Mouse (Mus musculus): ENCODE measurements around the gene Olfr910.

Olfr910 gene

GRCm38 (mm10) chr9:38537549-38537948 lies at the start of gene Olfr910:
Gene Olfr910 (plus strand): TSS chr9:38537849.
- no peak for DNase-seq (ENCODE audit: low spot score)

GRCm38 (mm10) chr9:38495501-38495900 lies 42.1 kb upstream of the Olfr910 start, which contains the start of gene Olfr907:
Gene Olfr907 (plus strand): TSS chr9:38495801.
- DNase-seq (ENCODE audit: low spot score) = no peak

GRCm38 (mm10) chr9:38512353-38512752 lies 25.3 kb upstream of the Olfr910 start:
- DNase-seq (ENCODE audit: low spot score) = no peak

- DNase-seq (ENCODE audit: low spot score) = no peak
These were observed 16.4 kb upstream of the Olfr910 start, which contains the start of gene Olfr911-ps1 for GRCm38 (mm10) chr9:38521280-38521679. Gene Olfr911-ps1 (plus strand): TSS chr9:38521580.

GRCm38 (mm10) chr9:38579878-38580277 lies 42.2 kb downstream of the Olfr910 start, which contains the start of gene Olfr912:
Gene Olfr912 (plus strand): TSS chr9:38580178.
- no peak for DNase-seq (ENCODE audit: low spot score)

All from ovary, adult 18-20 months (tissue).